Mouse (Mus musculus) liver, embryonic 13.5 days (tissue): ENCODE data around the gene Yae1d1. TPM values are rescaled to one million over a fixed set of nuclear protein-coding genes. Genes with fewer than 3 reads are reported as not detected.
"Not testable (repeated sequence)": the region's sequence is repeated elsewhere in the genome, so short reads cannot be mapped to it uniquely, and the experiment has no call there.

Experiments
- ATAC-seq: fragments of 200-750 bp; cut with Nextera tagmentation; 2 replicates; pipeline ENCODE4 v1.8.0; 2017; ENCODE audit warnings: low read depth, mild to moderate bottlenecking, moderate number of reproducible peaks, moderate library complexity
- DNase-seq: peaks from one replicate; pipeline ENCODE4 v3.0.0; 2022
- H3K27ac ChIP-seq: fragments of 300-500 bp; sonication (generic); 2 replicates; pipeline ENCODE4 v1.5.1; 2015; ENCODE audit warnings: moderate library complexity, mild to moderate bottlenecking, inconsistent platforms
- H3K27me3 ChIP-seq: fragments of 300-500 bp; sonication (generic); 2 replicates; pipeline ENCODE4 v1.6.1; 2015; ENCODE audit warnings: mild to moderate bottlenecking, inconsistent platforms
- H3K36me3 ChIP-seq: fragments of 300-500 bp; sonication (generic); 2 replicates; pipeline ENCODE4 v1.6.1; 2015; ENCODE audit warnings: mild to moderate bottlenecking, inconsistent platforms
- H3K4me1 ChIP-seq: fragments of 300-500 bp; sonication (generic); replicated peaks from 2 replicates; pipeline ENCODE4 v1.6.1; 2015; ENCODE audit warnings: inconsistent platforms
- H3K4me2 ChIP-seq: fragments of 300-500 bp; sonication (generic); 2 replicates; pipeline ENCODE4 v1.6.1; 2015; ENCODE audit warnings: inconsistent platforms, mild to moderate bottlenecking, moderate library complexity
- H3K4me3 ChIP-seq: fragments of 300-500 bp; sonication (generic); replicated peaks from 2 replicates; pipeline ENCODE4 v1.5.1; 2015; ENCODE audit warnings: mild to moderate bottlenecking, inconsistent platforms
- H3K9ac ChIP-seq: fragments of 300-500 bp; sonication (generic); 2 replicates; pipeline ENCODE4 v1.6.1; 2015; ENCODE audit warnings: mild to moderate bottlenecking, inconsistent platforms
- H3K9me3 ChIP-seq: fragments of 300-500 bp; sonication (generic); replicated peaks from 2 replicates; pipeline ENCODE4 v1.6.1; 2016; ENCODE audit warnings: inconsistent platforms
- WGBS: fragments of 180-500 bp; shearing (Covaris S2); methylation state at CpG from one replicate; pipeline ENCODE4 v1.1.7; 2015; ENCODE audit not compliant: insufficient replicate concordance; 5-methylcytosine and 5-hydroxymethylcytosine counted together
- polyA plus RNA-seq: library from polyadenylated mRNA; unstranded; fragments of >200 nt; fragmentation: Nextera tagmentation; extraction: Ambion mirVana; gene quantifications from 2 replicates; pipeline ENCODE4 v1.2.1, GENCODE M21; 2015

Yae1d1 gene
- polyA plus RNA-seq, 1 experiment from 2014 or later, result 32.4 TPM

- no peak for ATAC-seq
- Histone ChIP-seq H3K4me3 (no peak overlapping the region), H3K4me2 (no peak overlapping the region), H3K36me3 (no peaks in the 10 kb centered on the region), H3K27ac (no peak overlapping the region), H3K9me3 (no peaks in the 10 kb centered on the region), H3K27me3 (peaks cover 10% of the 10 kb centered on the region; the same call in 1 of the 2 replicates), H3K9ac (no peak overlapping the region), H3K4me1 (no peaks in the 10 kb centered on the region)
- WGBS, result 44% methylated on average over 1 of the region's 1 CpGs
- no peak for DNase-seq
Measured at GRCm38 (mm10) chr13:17975457-17975856, 17.7 kb downstream of the Yae1d1 start.

GRCm38 (mm10) chr13:17974734-17975133, 18.4 kb downstream of the Yae1d1 start:
- no peak overlapping the region for H3K9ac ChIP-seq
- DNase-seq (no peak), ATAC-seq (no peak)
- H3K27me3 ChIP-seq, result peaks cover 10% of the 10 kb centered on the region; the same call in 1 of the 2 replicates
- no peaks in the 10 kb centered on the region for H3K4me1 ChIP-seq
- H3K4me2 ChIP-seq, result no peak overlapping the region
- no peaks in the 10 kb centered on the region for H3K9me3 ChIP-seq
- H3K36me3 ChIP-seq, result no peaks in the 10 kb centered on the region
- WGBS, result 92% methylated on average over 9 of the region's 9 CpGs
- no peak overlapping the region for H3K4me3 ChIP-seq
- H3K27ac ChIP-seq, result no peak overlapping the region

- Histone ChIP-seq H3K9me3 (no peaks in the 10 kb centered on the region), H3K4me2 (no peak overlapping the region), H3K4me3 (no peak overlapping the region), H3K4me1 (no peaks in the 10 kb centered on the region), H3K9ac (no peak overlapping the region), H3K27ac (no peak overlapping the region), H3K27me3 (0 out of 2 replicates have a peak, but pooled peaks cover 3% of the 10 kb centered on the region), H3K36me3 (no peaks in the 10 kb centered on the region)
- WGBS, result 36% methylated on average over 7 of the region's 7 CpGs
- DNase-seq, result no peak
- ATAC-seq, result no peak
Measured at GRCm38 (mm10) chr13:17960613-17961012, 32.5 kb downstream of the Yae1d1 start.

- Histone ChIP-seq H3K9me3 (no peaks in the 10 kb centered on the region), H3K9ac (no peak overlapping the region), H3K4me3 (no peak overlapping the region), H3K4me1 (no peaks in the 10 kb centered on the region), H3K27me3 (no peaks in the 10 kb centered on the region), H3K36me3 (no peaks in the 10 kb centered on the region), H3K27ac (no peak overlapping the region), H3K4me2 (no peak overlapping the region)
- 38% methylated on average over 1 of the region's 1 CpGs for WGBS
- ATAC-seq, result no peak
- no peak for DNase-seq
Measured at GRCm38 (mm10) chr13:17954282-17954681, 38.9 kb downstream of the Yae1d1 start.

GRCm38 (mm10) chr13:17950581-17950980, 42.6 kb downstream of the Yae1d1 start:
- H3K36me3 ChIP-seq, H3K9me3 ChIP-seq, H3K4me3 ChIP-seq, H3K9ac ChIP-seq, ATAC-seq, DNase-seq, H3K27ac ChIP-seq, H3K4me1 ChIP-seq, H3K27me3 ChIP-seq, H3K4me2 ChIP-seq: not testable (repeated sequence)
- WGBS, result 72% methylated on average over 8 of the region's 8 CpGs

- Histone ChIP-seq H3K9ac (no peak overlapping the region), H3K9me3 (no peaks in the 10 kb centered on the region), H3K27me3 (no peaks in the 10 kb centered on the region; the same call in 1 of the 2 replicates), H3K27ac (no peak overlapping the region), H3K4me2 (no peak overlapping the region), H3K4me1 (peaks cover 5% of the 10 kb centered on the region; the same call in 1 of the 2 replicates), H3K36me3 (no peaks in the 10 kb centered on the region), H3K4me3 (no peak overlapping the region)
- ATAC-seq (no peak), DNase-seq (no peak)
- 50% methylated on average over 18 of the region's 18 CpGs for WGBS
Measured at GRCm38 (mm10) chr13:17949555-17949954, 43.6 kb downstream of the Yae1d1 start.

GRCm38 (mm10) chr13:17944078-17944917, 48.9 kb downstream of the Yae1d1 start, which contains the start of gene Rala:
TSS of gene Rala (minus strand) at chr13:17944239.
- Histone ChIP-seq H3K27ac (peak within 1 kb of the TSS; percentile 37), H3K36me3 (no peaks in the 10 kb centered on the region), H3K9ac (peak within 1 kb of the TSS; percentile 77), H3K4me2 (peak within 1 kb of the TSS; percentile 86), H3K27me3 (peaks cover 7% of the 10 kb centered on the region), H3K4me1 (peaks cover 15% of the 10 kb centered on the region), H3K4me3 (peak within 1 kb of the TSS; percentile 80), H3K9me3 (no peaks in the 10 kb centered on the region)
- peak; percentile 83 for DNase-seq
- 7% methylated on average over 56 of the region's 69 CpGs for WGBS
- peak; percentile 99 for ATAC-seq

GRCm38 (mm10) chr13:17943306-17944077, 49.7 kb downstream of the Yae1d1 start:
- Histone ChIP-seq H3K9me3 (no peaks in the 10 kb centered on the region), H3K27ac (peak overlapping the region; percentile 27; the same call in 1 of the 2 replicates), H3K4me2 (peak overlapping the region; percentile 86), H3K9ac (peak overlapping the region; percentile 77), H3K36me3 (no peaks in the 10 kb centered on the region), H3K4me3 (peak overlapping the region; percentile 80), H3K27me3 (peaks cover 7% of the 10 kb centered on the region), H3K4me1 (peaks cover 15% of the 10 kb centered on the region)
- DNase-seq (no peak), ATAC-seq (peak; percentile 77)
- under 1% methylated on average over 69 of the region's 70 CpGs for WGBS

- no peaks in the 10 kb centered on the region for H3K36me3 ChIP-seq
- WGBS, result 45% methylated on average over 6 of the region's 6 CpGs
- H3K9ac ChIP-seq, result no peak overlapping the region
- no peak for DNase-seq
- peaks cover 7% of the 10 kb centered on the region for H3K27me3 ChIP-seq
- H3K9me3 ChIP-seq, result no peaks in the 10 kb centered on the region
- no peak overlapping the region for H3K27ac ChIP-seq
- no peak for ATAC-seq
- no peak overlapping the region for H3K4me3 ChIP-seq
- H3K4me1 ChIP-seq, result peaks cover 15% of the 10 kb centered on the region
- no peak overlapping the region for H3K4me2 ChIP-seq
Measured at GRCm38 (mm10) chr13:17942338-17942737, 50.8 kb downstream of the Yae1d1 start.
